Mouse (Mus musculus) retina, postnatal 7 days (tissue): ENCODE measurements around the gene Gm5447.

Experiments used
- DNase-seq: peaks from one replicate; pipeline ENCODE4 v3.0.0-alpha.2; 2012; ENCODE audit warnings: low read depth, low spot score

The Gm5447 gene

GRCm38 (mm10) chr13:30986934-30987455 lies 13.0 kb downstream of the Gm5447 start:
- DNase-seq, result no peak

- no peak for DNase-seq
Measured at GRCm38 (mm10) chr13:30987686-30988085, 13.7 kb downstream of the Gm5447 start.

GRCm38 (mm10) chr13:30989710-30990109 lies 15.7 kb downstream of the Gm5447 start:
- no peak for DNase-seq

GRCm38 (mm10) chr13:30990233-30990632 lies 16.2 kb downstream of the Gm5447 start:
- no peak for DNase-seq

- peak; percentile 43 for DNase-seq
Measured at GRCm38 (mm10) chr13:30993819-30994218, 19.8 kb downstream of the Gm5447 start.

- DNase-seq, result no peak
Measured at GRCm38 (mm10) chr13:30994249-30994858, 20.4 kb downstream of the Gm5447 start.

GRCm38 (mm10) chr13:30997526-30998253 lies 23.7 kb downstream of the Gm5447 start:
- DNase-seq, result no peak

- no peak for DNase-seq
Measured at GRCm38 (mm10) chr13:30999799-31000198, 25.8 kb downstream of the Gm5447 start.

- no peak for DNase-seq
Measured at GRCm38 (mm10) chr13:31004458-31004857, 30.5 kb downstream of the Gm5447 start.

- DNase-seq, result no peak
Measured at GRCm38 (mm10) chr13:31004995-31005394, 31.0 kb downstream of the Gm5447 start.

- DNase-seq, result no peak
Measured at GRCm38 (mm10) chr13:31017545-31017944, 43.5 kb downstream of the Gm5447 start.

GRCm38 (mm10) chr13:31021514-31021913 lies 47.5 kb downstream of the Gm5447 start:
- no peak for DNase-seq

- no peak for DNase-seq
Measured at GRCm38 (mm10) chr13:31021927-31022326, 47.9 kb downstream of the Gm5447 start.

- DNase-seq, result no peak
Measured at GRCm38 (mm10) chr13:31023664-31024063, 49.7 kb downstream of the Gm5447 start.
